In genomic region chr15:12628451-12628850, GRCm38 (mm10) we compare ENCODE assay signal across 22 mouse cellular contexts.
DNase-seq lines count a peak whose midpoint lies in the region; ATAC-seq lines count a peak whose summit lies in the region.
"Had no signal": no experiment of that assay in that cellular context is flagged by ENCODE, and none has a peak within 500 bp of the region (broad histone marks: within the 10 kb centered on the region; RNA-seq: fewer than 3 reads in every experiment).

No protein-coding gene starts in this region.

- WGBS in heart, embryonic 11.5 days (ENCODE audit: insufficient replicate concordance), result 89% methylated on average over 7 of the region's 7 CpGs
- 90% methylated on average over 7 of the region's 7 CpGs for WGBS in heart, embryonic 10.5 days
- WGBS in intestine, embryonic 14.5 days, result 96% methylated on average over 7 of the region's 7 CpGs
- 96% methylated on average over 7 of the region's 7 CpGs for WGBS in intestine, embryonic 15.5 days
- 94% methylated on average over 7 of the region's 7 CpGs for WGBS in midbrain, embryonic 11.5 days
- 95% methylated on average over 7 of the region's 7 CpGs for WGBS in midbrain, embryonic 14.5 days

- no peak overlapping the region for H3K9ac ChIP-seq in heart, embryonic 11.5 days (ENCODE audit: low read depth, low read length)
- no peak overlapping the region for H3K9ac ChIP-seq in intestine, embryonic 14.5 days (ENCODE audit: low read length)
- no peak overlapping the region for H3K9ac ChIP-seq in intestine, embryonic 15.5 days
- no peak overlapping the region for H3K9ac ChIP-seq in midbrain, embryonic 11.5 days (ENCODE audit: low read length)
- no peak overlapping the region for H3K9ac ChIP-seq in midbrain, embryonic 14.5 days (replicated peaks; ENCODE audit: low read length)

- no peaks in the 10 kb centered on the region for H3K27me3 ChIP-seq in heart, embryonic 11.5 days (ENCODE audit: control insufficient read depth, insufficient read depth, low read length)
- no peaks in the 10 kb centered on the region for H3K27me3 ChIP-seq in heart, embryonic 10.5 days (ENCODE audit: insufficient read depth, poor library complexity, severe bottlenecking)
- no peaks in the 10 kb centered on the region for H3K27me3 ChIP-seq in intestine, embryonic 14.5 days (replicated peaks; ENCODE audit: control insufficient read depth, insufficient read depth, low read length)
- H3K27me3 ChIP-seq in intestine, embryonic 15.5 days (replicated peaks), result no peaks in the 10 kb centered on the region
- H3K27me3 ChIP-seq in midbrain, embryonic 11.5 days (ENCODE audit: control insufficient read depth, insufficient read depth, low read length), result no peaks in the 10 kb centered on the region
- H3K27me3 ChIP-seq in midbrain, embryonic 14.5 days (ENCODE audit: control insufficient read depth, insufficient read depth, low read length), result no peaks in the 10 kb centered on the region
- H3K27me3 ChIP-seq: CH12.LX had no signal

- intact Hi-C loops in heart, postnatal 10 days (cut with DNase I), result no loop called here

- no peak for ATAC-seq in heart, embryonic 11.5 days (replicated peaks; ENCODE audit: insufficient number of reproducible peaks, low FRiP score, low TSS enrichment)
- ATAC-seq in intestine, embryonic 14.5 days (replicated peaks; ENCODE audit: low FRiP score, low TSS enrichment, low read depth), result no peak
- no peak for ATAC-seq in intestine, embryonic 15.5 days
- no peak for ATAC-seq in midbrain, embryonic 11.5 days (ENCODE audit: low FRiP score)
- no peak for ATAC-seq in midbrain, embryonic 14.5 days (ENCODE audit: low FRiP score, low TSS enrichment)
- ATAC-seq: activated CD4-positive, CD25-positive, alpha-beta regulatory T cell, adult 4 months; CD4-positive, CD25-positive, alpha-beta regulatory T cell, adult 4 months; Patski had no signal

- H3K27ac ChIP-seq in heart, embryonic 11.5 days (ENCODE audit: low read depth, low read length), result no peak overlapping the region
- H3K27ac ChIP-seq in heart, embryonic 10.5 days, result no peak overlapping the region
- no peak overlapping the region for H3K27ac ChIP-seq in intestine, embryonic 14.5 days (ENCODE audit: low read depth)
- no peak overlapping the region for H3K27ac ChIP-seq in intestine, embryonic 15.5 days
- H3K27ac ChIP-seq in midbrain, embryonic 11.5 days (ENCODE audit: low read depth, low read length), result no peak overlapping the region
- H3K27ac ChIP-seq in midbrain, embryonic 14.5 days (replicated peaks; ENCODE audit: low read depth, low read length), result no peak overlapping the region

- no peaks in the 10 kb centered on the region; the same call in 1 of the 2 replicates for H3K9me3 ChIP-seq in heart, embryonic 11.5 days (replicated peaks; ENCODE audit: control insufficient read depth, low read length)
- no peaks in the 10 kb centered on the region for H3K9me3 ChIP-seq in heart, embryonic 10.5 days
- H3K9me3 ChIP-seq in intestine, embryonic 14.5 days (ENCODE audit: control insufficient read depth, low read length), result no peaks in the 10 kb centered on the region
- H3K9me3 ChIP-seq in intestine, embryonic 15.5 days, result no peaks in the 10 kb centered on the region
- no peaks in the 10 kb centered on the region for H3K9me3 ChIP-seq in midbrain, embryonic 11.5 days (ENCODE audit: control insufficient read depth, low read length)
- no peaks in the 10 kb centered on the region for H3K9me3 ChIP-seq in midbrain, embryonic 14.5 days (ENCODE audit: control insufficient read depth, low read length)

- H3K36me3 ChIP-seq in heart, embryonic 11.5 days (ENCODE audit: control insufficient read depth, insufficient read depth, low read length), result no peaks in the 10 kb centered on the region
- H3K36me3 ChIP-seq in heart, embryonic 10.5 days, result no peaks in the 10 kb centered on the region
- H3K36me3 ChIP-seq in intestine, embryonic 14.5 days (ENCODE audit: control insufficient read depth, insufficient read depth, low read length), result no peaks in the 10 kb centered on the region
- H3K36me3 ChIP-seq in intestine, embryonic 15.5 days, result no peaks in the 10 kb centered on the region
- H3K36me3 ChIP-seq in midbrain, embryonic 11.5 days (ENCODE audit: control insufficient read depth, insufficient read depth, low read length), result no peaks in the 10 kb centered on the region
- H3K36me3 ChIP-seq in midbrain, embryonic 14.5 days (ENCODE audit: control insufficient read depth, insufficient read depth, low read length), result no peaks in the 10 kb centered on the region
- H3K36me3 ChIP-seq: G1E had no signal

- no peak overlapping the region for H3K4me2 ChIP-seq in heart, embryonic 11.5 days
- no peak overlapping the region for H3K4me2 ChIP-seq in intestine, embryonic 14.5 days (ENCODE audit: low read length)
- no peak overlapping the region for H3K4me2 ChIP-seq in intestine, embryonic 15.5 days (replicated peaks)
- H3K4me2 ChIP-seq in midbrain, embryonic 11.5 days, result no peak overlapping the region
- H3K4me2 ChIP-seq in midbrain, embryonic 14.5 days (ENCODE audit: low read length), result no peak overlapping the region

- DNase-seq in heart, adult 11 months, result peak; percentile 71
- DNase-seq in heart, embryonic 10.5 days (ENCODE audit: low spot score), result peak; percentile 72
- DNase-seq in heart, postnatal 10 days, result no peak
- peak; percentile 27 for DNase-seq in intestine, embryonic 14.5 days (ENCODE audit: low spot score)
- peak; percentile 21 for DNase-seq in midbrain, embryonic 11.5 days (ENCODE audit: low spot score, missing footprints)
- DNase-seq in midbrain, embryonic 14.5 days, result no peak
- DNase-seq: adrenal gland, adult 2 months; adrenal gland, adult 8-10 months; adrenal gland, postnatal 10 days; adrenal gland, postnatal 14 days; adrenal gland, postnatal 25 days; adrenal gland, postnatal 36 days; B cell, adult 2 months; cerebellum, adult 11 months; cerebellum, adult 11-12 months had no signal

- H3K4me3 ChIP-seq in heart, embryonic 11.5 days (ENCODE audit: low read depth, low read length), result no peak overlapping the region
- no peak overlapping the region for H3K4me3 ChIP-seq in heart, embryonic 10.5 days
- no peak overlapping the region for H3K4me3 ChIP-seq in intestine, embryonic 14.5 days (ENCODE audit: low read depth, low read length)
- H3K4me3 ChIP-seq in intestine, embryonic 15.5 days (replicated peaks), result no peak overlapping the region
- no peak overlapping the region for H3K4me3 ChIP-seq in midbrain, embryonic 11.5 days (ENCODE audit: low read depth, low read length)
- H3K4me3 ChIP-seq in midbrain, embryonic 14.5 days (replicated peaks; ENCODE audit: low read depth, low read length), result no peak overlapping the region

- H3K4me1 ChIP-seq in heart, embryonic 11.5 days (ENCODE audit: control insufficient read depth, insufficient read depth, low read length), result peaks cover 15% of the 10 kb centered on the region; the same call in 1 of the 2 replicates
- peaks cover 21% of the 10 kb centered on the region for H3K4me1 ChIP-seq in heart, embryonic 10.5 days
- no peaks in the 10 kb centered on the region for H3K4me1 ChIP-seq in intestine, embryonic 14.5 days (replicated peaks; ENCODE audit: control insufficient read depth, insufficient read depth, low read length)
- H3K4me1 ChIP-seq in intestine, embryonic 15.5 days (replicated peaks), result no peaks in the 10 kb centered on the region
- H3K4me1 ChIP-seq in midbrain, embryonic 11.5 days (ENCODE audit: control insufficient read depth, insufficient read depth, low read length), result peaks cover 2% of the 10 kb centered on the region; the same call in 1 of the 2 replicates
- H3K4me1 ChIP-seq in midbrain, embryonic 14.5 days (ENCODE audit: control insufficient read depth, insufficient read depth, low read length), result no peaks in the 10 kb centered on the region

Comparison
In these comparisons a context has a peak if more than half of its experiments do, and no peak if none do; other contexts are left out.
1. DNase-seq: peak in heart, adult 11 months (single experiment), heart, embryonic 10.5 days (single experiment), intestine, embryonic 14.5 days (single experiment) and midbrain, embryonic 11.5 days (single experiment); none in heart, postnatal 10 days (0 of 2) and midbrain, embryonic 14.5 days (single experiment).